Mouse (Mus musculus): ENCODE results near the gene Tns1.

The Tns1 gene

GRCm38 (mm10) chr1:74033407-74033806, 90.8 kb downstream of the Tns1 start:
- DNase-seq (ENCODE audit: low spot score in 2 of 2), result no peak

- DNase-seq (ENCODE audit: low spot score in 2 of 2), result no peak
These were observed 91.3 kb downstream of the Tns1 start for GRCm38 (mm10) chr1:74032966-74033365.

- DNase-seq (ENCODE audit: low spot score in 2 of 2), result no peak
These were observed 92.3 kb downstream of the Tns1 start for GRCm38 (mm10) chr1:74031771-74032609.

GRCm38 (mm10) chr1:74030901-74031360, 93.3 kb downstream of the Tns1 start:
- DNase-seq (ENCODE audit: low spot score in 2 of 2), result no peak

- DNase-seq (ENCODE audit: low spot score in 2 of 2), result no peak
These were observed 94.0 kb downstream of the Tns1 start for GRCm38 (mm10) chr1:74030285-74030684.

- DNase-seq (ENCODE audit: low spot score in 2 of 2), result no peak
These were observed 94.6 kb downstream of the Tns1 start for GRCm38 (mm10) chr1:74029669-74030068.

GRCm38 (mm10) chr1:74028881-74029266, 95.4 kb downstream of the Tns1 start:
- no peak for DNase-seq (ENCODE audit: low spot score in 2 of 2)

- DNase-seq (ENCODE audit: low spot score in 2 of 2), result no peak
These were observed 96.0 kb downstream of the Tns1 start for GRCm38 (mm10) chr1:74028118-74028880.

- no peak for DNase-seq (ENCODE audit: low spot score in 2 of 2)
These were observed 96.6 kb downstream of the Tns1 start for GRCm38 (mm10) chr1:74027559-74028091.

GRCm38 (mm10) chr1:74026703-74027195, 97.5 kb downstream of the Tns1 start:
- DNase-seq (ENCODE audit: low spot score in 2 of 2), result no peak

- DNase-seq (ENCODE audit: low spot score in 2 of 2), result no peak
These were observed 98.5 kb downstream of the Tns1 start for GRCm38 (mm10) chr1:74025651-74026226.

- no peak for DNase-seq (ENCODE audit: low spot score in 2 of 2)
These were observed 99.0 kb downstream of the Tns1 start for GRCm38 (mm10) chr1:74025227-74025626.

- no peak for DNase-seq (ENCODE audit: low spot score in 2 of 2)
These were observed 99.6 kb downstream of the Tns1 start for GRCm38 (mm10) chr1:74024452-74025190.

- DNase-seq (ENCODE audit: low spot score in 2 of 2), result no peak
These were observed 101.3 kb downstream of the Tns1 start for GRCm38 (mm10) chr1:74022998-74023397.

- DNase-seq (ENCODE audit: low spot score in 2 of 2), result no peak
These were observed 101.7 kb downstream of the Tns1 start for GRCm38 (mm10) chr1:74022536-74022935.

GRCm38 (mm10) chr1:74020235-74020634, 104.0 kb downstream of the Tns1 start:
- DNase-seq (ENCODE audit: low spot score in 2 of 2), result no peak

- no peak for DNase-seq (ENCODE audit: low spot score in 2 of 2)
These were observed 106.7 kb downstream of the Tns1 start for GRCm38 (mm10) chr1:74017399-74018172.

GRCm38 (mm10) chr1:74016618-74017017, 107.6 kb downstream of the Tns1 start:
- DNase-seq (ENCODE audit: low spot score in 2 of 2), result no peak

- no peak for DNase-seq (ENCODE audit: low spot score in 2 of 2)
These were observed 108.6 kb downstream of the Tns1 start for GRCm38 (mm10) chr1:74015513-74016234.
